Mouse (Mus musculus) cerebellum, adult 2 months (tissue): Measurements from ENCODE around the gene Txnrd3.

Experiments used
- CTCF ChIP-seq: fragments of 200-500 bp; IDR thresholded peaks from 2 replicates; pipeline ENCODE4 v1.5.1; 2011; ENCODE audit warnings: low read depth, mild to moderate bottlenecking, control low read depth, low read length, moderate library complexity, borderline replicate concordance; ENCODE audit not compliant: insufficient read depth
- POLR2A ChIP-seq: fragments of 200-500 bp; IDR thresholded peaks from 2 replicates; pipeline ENCODE4 v1.6.1; 2011; ENCODE audit warnings: low read length, control low read depth, borderline replicate concordance; ENCODE audit not compliant: insufficient read depth

- no peak for TF ChIP-seq CTCF
- TF ChIP-seq POLR2A, result no peak
Measured at GRCm38 (mm10) chr6:89637977-89638376, 5.8 kb upstream of the Txnrd3 start.
